9 mouse cellular contexts compared by ENCODE assay signal in genomic region chr9:11729732-11730131, GRCm38 (mm10).
"Had no signal": no experiment of that assay in that cellular context is flagged by ENCODE, and none has a peak within 500 bp of the region (broad histone marks: within the 10 kb centered on the region; RNA-seq: fewer than 3 reads in every experiment).

No protein-coding gene starts in this region.

- ATAC-seq: intestine, embryonic 15.5 days; liver, postnatal 0 days; midbrain, embryonic 13.5 days had no signal

- DNase-seq: kidney, adult 18-20 months; kidney, postnatal 10 days; kidney, postnatal 4 days; liver; liver, embryonic 13.5 days; liver, postnatal 0 days; lung, postnatal 14 days had no signal
